Mouse (Mus musculus) kidney, adult 2 months (tissue): ENCODE results near the gene Polr1a. TPM values are rescaled to one million over a fixed set of nuclear protein-coding genes. Genes with fewer than 3 reads are reported as not detected.

Experiments used
- DNase-seq: peaks from one replicate; pipeline ENCODE4 v3.0.0; 2021
- H3K27ac ChIP-seq: fragments of 200-500 bp; 2 replicates; pipeline ENCODE4 v1.5.1; 2012; ENCODE audit warnings: low read depth, low read length, control low read depth, inconsistent platforms; ENCODE audit not compliant: insufficient read depth
- H3K27me3 ChIP-seq: fragments of 200-500 bp; replicated peaks from 2 replicates; pipeline ENCODE4 v1.6.1; 2012; ENCODE audit warnings: mild to moderate bottlenecking, moderate library complexity, low read length, inconsistent platforms; ENCODE audit not compliant: control insufficient read depth, insufficient read depth
- H3K36me3 ChIP-seq: fragments of 200-500 bp; 2 replicates; pipeline ENCODE4 v1.6.1; 2012; ENCODE audit warnings: mild to moderate bottlenecking, moderate library complexity, low read length, inconsistent platforms; ENCODE audit not compliant: control insufficient read depth, insufficient read depth
- H3K4me1 ChIP-seq: fragments of 200-500 bp; 2 replicates; pipeline ENCODE4 v1.6.1; 2011; ENCODE audit warnings: low read length; ENCODE audit not compliant: control insufficient read depth, insufficient read depth
- H3K4me3 ChIP-seq: fragments of 200-500 bp; 2 replicates; pipeline ENCODE4 v1.5.1; 2011; ENCODE audit warnings: mild to moderate bottlenecking, low read depth, low read length, control low read depth; ENCODE audit not compliant: insufficient read depth
- CTCF ChIP-seq: fragments of 200-500 bp; conservative IDR thresholded peaks from 2 replicates; pipeline ENCODE4 v1.5.1; 2011; ENCODE audit warnings: low read depth, mild to moderate bottlenecking, control low read depth, low read length, moderate library complexity, mixed read lengths; ENCODE audit not compliant: insufficient read depth, insufficient read length
- POLR2A ChIP-seq: fragments of 200-500 bp; IDR thresholded peaks from one replicate; pipeline ENCODE4 v1.6.1; 2011; ENCODE audit warnings: low read depth, low read length, control low read depth
- WGBS: fragments of 180-500 bp; shearing (Covaris S2); methylation state at CpG from one replicate; pipeline ENCODE4 v1.1.7; 2018; 5-methylcytosine and 5-hydroxymethylcytosine counted together
- polyA plus RNA-seq: library from polyadenylated mRNA; depleted of rRNA; stranded (reverse); fragments of >200 nt; gene quantifications from 2 replicates; pipeline ENCODE4 v1.2.3, GENCODE M21; 2012; rRNA removed

The Polr1a gene
- polyA plus RNA-seq, 1 experiment = 11.6 TPM

GRCm38 (mm10) chr6:72009454-72009853 lies 100.6 kb downstream of the Polr1a start:
- H3K27ac ChIP-seq = no peak overlapping the region
- no peak overlapping the region for H3K4me3 ChIP-seq
- H3K4me1 ChIP-seq = no peaks in the 10 kb centered on the region
- DNase-seq = no peak
- H3K27me3 ChIP-seq = no peaks in the 10 kb centered on the region
- no peaks in the 10 kb centered on the region for H3K36me3 ChIP-seq
- 88% methylated on average over 1 of the region's 1 CpGs for WGBS
- no peak for TF ChIP-seq CTCF
- no peak for TF ChIP-seq POLR2A

GRCm38 (mm10) chr6:72014033-72014432 lies 105.2 kb downstream of the Polr1a start:
- H3K27ac ChIP-seq = no peak overlapping the region
- DNase-seq = no peak
- no peaks in the 10 kb centered on the region for H3K27me3 ChIP-seq
- no peak for TF ChIP-seq CTCF
- no peak for TF ChIP-seq POLR2A
- no peaks in the 10 kb centered on the region for H3K4me1 ChIP-seq
- no peaks in the 10 kb centered on the region for H3K36me3 ChIP-seq
- 78% methylated on average over 4 of the region's 4 CpGs for WGBS
- no peak overlapping the region for H3K4me3 ChIP-seq

GRCm38 (mm10) chr6:72018052-72018451 lies 109.2 kb downstream of the Polr1a start:
- Histone ChIP-seq H3K4me3 (no peak overlapping the region), H3K4me1 (no peaks in the 10 kb centered on the region), H3K27me3 (no peaks in the 10 kb centered on the region), H3K27ac (no peak overlapping the region), H3K36me3 (no peaks in the 10 kb centered on the region)
- no peak for DNase-seq
- WGBS = 72% methylated on average over 6 of the region's 6 CpGs
- TF ChIP-seq CTCF = no peak; the same call in 1 of the 2 replicates
- no peak for TF ChIP-seq POLR2A

GRCm38 (mm10) chr6:72025497-72025896 lies 116.6 kb downstream of the Polr1a start:
- Histone ChIP-seq H3K4me1 (no peaks in the 10 kb centered on the region), H3K36me3 (no peaks in the 10 kb centered on the region), H3K27ac (no peak overlapping the region), H3K4me3 (no peak overlapping the region), H3K27me3 (no peaks in the 10 kb centered on the region)
- TF ChIP-seq POLR2A = no peak
- no peak for TF ChIP-seq CTCF
- no peak for DNase-seq

- 94% methylated on average over 1 of the region's 1 CpGs for WGBS
- no peak for TF ChIP-seq CTCF
- no peak for TF ChIP-seq POLR2A
- Histone ChIP-seq H3K27ac (no peak overlapping the region), H3K27me3 (no peaks in the 10 kb centered on the region), H3K36me3 (no peaks in the 10 kb centered on the region), H3K4me1 (no peaks in the 10 kb centered on the region), H3K4me3 (no peak overlapping the region)
- DNase-seq = no peak
These were observed 119.2 kb downstream of the Polr1a start for GRCm38 (mm10) chr6:72028079-72028478.

- Histone ChIP-seq H3K4me3 (no peak overlapping the region), H3K27me3 (no peaks in the 10 kb centered on the region), H3K4me1 (no peaks in the 10 kb centered on the region), H3K27ac (no peak overlapping the region), H3K36me3 (no peaks in the 10 kb centered on the region)
- WGBS = 47% methylated on average over 6 of the region's 6 CpGs
- DNase-seq = no peak
- TF ChIP-seq CTCF (no peak), POLR2A (no peak)
These were observed 120.8 kb downstream of the Polr1a start for GRCm38 (mm10) chr6:72029674-72030073.

Other genes with a start within 250 kb of the Polr1a start
- gene Reep1, start 201.5 kb upstream of the Polr1a start, polyA plus RNA-seq = 0.61 and 1.5 TPM in 2 replicates
- gene Mrpl35, start 82.1 kb upstream of the Polr1a start, polyA plus RNA-seq = 13.3 and 14.3 TPM in 2 replicates
- 126 and 145 TPM in 2 replicates for gene Immt, start 77.7 kb upstream of the Polr1a start, polyA plus RNA-seq
- 13.4 and 19.4 TPM in 2 replicates for gene Ptcd3, start 303 bp upstream of the Polr1a start, polyA plus RNA-seq
- 7.7 and 10.4 TPM in 2 replicates for gene St3gal5, start 188.5 kb downstream of the Polr1a start, polyA plus RNA-seq